Mouse (Mus musculus) hematopoietic stem cell, adult 5-6 weeks (primary cell): Measurements from ENCODE around the gene Pdcd6ip. TPM values are rescaled to one million over a fixed set of nuclear protein-coding genes. Genes with fewer than 3 reads are reported as not detected.
A peak's percentile ranks its signal among the peaks of the same experiment; 100 is the strongest.
"Not testable (repeated sequence)": the region's sequence is repeated elsewhere in the genome, so short reads cannot be mapped to it uniquely, and the experiment has no call there.

ENCODE experiments used
- ATAC-seq, 2 experiments: fragments of 125-278 bp in 1 of 2; replicated peaks in 1 of 2; 2 replicates each; pipeline ENCODE4 v1.8.0; 2016 to 2017; ENCODE audit warnings: inconsistent platforms in 2 of 2, mild to moderate bottlenecking in 2 of 2, moderate number of reproducible peaks in 2 of 2, low read depth in 1 of 2, moderate TSS enrichment in 1 of 2; ENCODE audit not compliant: low FRiP score in 2 of 2, poor library complexity in 2 of 2, severe bottlenecking in 2 of 2, insufficient read depth in 1 of 2, low TSS enrichment in 1 of 2
- total RNA-seq: library from RNA; stranded (forward); fragments of 172-1452, 232-1000 nt; gene quantifications from 2 replicates; pipeline ENCODE4 v1.2.3, GENCODE M21; 2017

Gene Pdcd6ip
- total RNA-seq = 45.4 and 132 TPM in 2 replicates

- ATAC-seq = peak; percentile 44 to 57
Measured at GRCm38 (mm10) chr9:113707481-113708360, at the start of gene Pdcd6ip. Gene Pdcd6ip, minus strand, starts transcription at chr9:113708259.

- peak in 1 of 2 experiments; percentile 32; a peak in 1 of 4 replicates for ATAC-seq
Measured at GRCm38 (mm10) chr9:113755888-113756719, 48.0 kb upstream of the Pdcd6ip start.

GRCm38 (mm10) chr9:113749356-113749755 lies 41.3 kb upstream of the Pdcd6ip start:
- ATAC-seq = no peak

- ATAC-seq = no peak; a peak in 1 of 4 replicates
Measured at GRCm38 (mm10) chr9:113743291-113743690, 35.2 kb upstream of the Pdcd6ip start.

- ATAC-seq = peak in 1 of 2 experiments; percentile 30; a peak in 2 of 4 replicates
Measured at GRCm38 (mm10) chr9:113742361-113742794, 34.3 kb upstream of the Pdcd6ip start.

GRCm38 (mm10) chr9:113741637-113742137 lies 33.6 kb upstream of the Pdcd6ip start:
- ATAC-seq = peak; percentile 29 to 33; a peak in 2 of 4 replicates

- ATAC-seq = peak; percentile 72 to 77
Measured at GRCm38 (mm10) chr9:113741108-113741636, 33.1 kb upstream of the Pdcd6ip start, which contains the start of gene Clasp2. Gene Clasp2, plus strand, starts transcription at chr9:113741473.

- ATAC-seq = no peak
Measured at GRCm38 (mm10) chr9:113738941-113739340, 30.9 kb upstream of the Pdcd6ip start.

- no peak for ATAC-seq
Measured at GRCm38 (mm10) chr9:113738021-113738420, 30.0 kb upstream of the Pdcd6ip start.

- ATAC-seq = no peak
Measured at GRCm38 (mm10) chr9:113735920-113736319, 27.9 kb upstream of the Pdcd6ip start.

- no peak for ATAC-seq
Measured at GRCm38 (mm10) chr9:113731540-113731939, 23.5 kb upstream of the Pdcd6ip start.

- peak in 1 of 2 experiments; percentile 25; a peak in 2 of 4 replicates for ATAC-seq
Measured at GRCm38 (mm10) chr9:113726991-113727680, 19.1 kb upstream of the Pdcd6ip start.

- no peak for ATAC-seq
Measured at GRCm38 (mm10) chr9:113726131-113726530, 18.1 kb upstream of the Pdcd6ip start.

GRCm38 (mm10) chr9:113725609-113726008 lies 17.6 kb upstream of the Pdcd6ip start:
- not testable (repeated sequence) for ATAC-seq

- no peak for ATAC-seq
Measured at GRCm38 (mm10) chr9:113724646-113725045, 16.6 kb upstream of the Pdcd6ip start.

- ATAC-seq = peak; percentile 39 to 53; a peak in 2 of 4 replicates
Measured at GRCm38 (mm10) chr9:113719063-113719462, 11.0 kb upstream of the Pdcd6ip start.

GRCm38 (mm10) chr9:113710871-113711270 lies 2.8 kb upstream of the Pdcd6ip start:
- no peak for ATAC-seq
